13 mouse cellular contexts compared by ENCODE assay signal in genomic region chr2:166427390-166427789, GRCm38 (mm10).
DNase-seq lines count a peak whose midpoint lies in the region; ATAC-seq lines count a peak whose summit lies in the region.
"Had no signal": no experiment of that assay in that cellular context is flagged by ENCODE, and none has a peak within 500 bp of the region (broad histone marks: within the 10 kb centered on the region; RNA-seq: fewer than 3 reads in every experiment).

No protein-coding gene starts in this region.

- peak overlapping the region; percentile 63 for H3K27ac ChIP-seq in heart, embryonic 10.5 days
- H3K27ac ChIP-seq in lung, embryonic 16.5 days (ENCODE audit: low read length), result no peak overlapping the region
- H3K27ac ChIP-seq in intestine, embryonic 16.5 days (ENCODE audit: low read length), result peak overlapping the region; percentile 30; the same call in 1 of the 2 replicates
- H3K27ac ChIP-seq: forebrain, embryonic 13.5 days; liver, embryonic 12.5 days had no signal

- no peak for ATAC-seq in lung, embryonic 16.5 days (ENCODE audit: low read depth)
- no peak for ATAC-seq in intestine, embryonic 16.5 days
- ATAC-seq: forebrain, embryonic 13.5 days; liver, embryonic 12.5 days had no signal

- no peak overlapping the region for H3K4me3 ChIP-seq in heart, embryonic 10.5 days
- no peak overlapping the region for H3K4me3 ChIP-seq in lung, embryonic 16.5 days (ENCODE audit: low read length)
- H3K4me3 ChIP-seq in intestine, embryonic 16.5 days (ENCODE audit: low read length), result no peak overlapping the region
- H3K4me3 ChIP-seq: forebrain, embryonic 13.5 days; liver, embryonic 12.5 days; midbrain, embryonic 10.5 days had no signal

- DNase-seq in heart, embryonic 10.5 days (ENCODE audit: low spot score), result no peak
- DNase-seq in heart, adult 8-10 months (ENCODE audit: low spot score), result no peak
- DNase-seq in lung, adult 18-20 months, result no peak
- no peak for DNase-seq in layer of hippocampus, postnatal 14 days (ENCODE audit: low spot score in 2 of 2)
- no peak for DNase-seq in testis, postnatal 14 days (ENCODE audit: low spot score)
- DNase-seq: cerebellum, adult 9-11 months; right cerebral cortex, postnatal 14 days had no signal

- H3K36me3 ChIP-seq in heart, embryonic 10.5 days, result no peaks in the 10 kb centered on the region
- no peaks in the 10 kb centered on the region for H3K36me3 ChIP-seq in lung, embryonic 16.5 days (ENCODE audit: control insufficient read depth, insufficient read depth, low read length)
- no peaks in the 10 kb centered on the region for H3K36me3 ChIP-seq in intestine, embryonic 16.5 days (ENCODE audit: control insufficient read depth, insufficient read depth, low read length)
- H3K36me3 ChIP-seq: G1E; liver, embryonic 12.5 days; midbrain, embryonic 10.5 days had no signal

- peaks cover 59% of the 10 kb centered on the region for H3K4me1 ChIP-seq in heart, embryonic 10.5 days
- H3K4me1 ChIP-seq in lung, embryonic 16.5 days (replicated peaks; ENCODE audit: control insufficient read depth, insufficient read depth, low read length), result peaks cover 18% of the 10 kb centered on the region
- peaks cover 15% of the 10 kb centered on the region for H3K4me1 ChIP-seq in intestine, embryonic 16.5 days (ENCODE audit: control insufficient read depth, insufficient read depth, low read length)
- H3K4me1 ChIP-seq: liver, embryonic 12.5 days had no signal

- H3K4me2 ChIP-seq in lung, embryonic 16.5 days (ENCODE audit: low read depth, low read length), result peak overlapping the region; percentile 9; the same call in 1 of the 2 replicates
- no peak overlapping the region for H3K4me2 ChIP-seq in intestine, embryonic 16.5 days (ENCODE audit: low read depth, low read length)
- H3K4me2 ChIP-seq: forebrain, embryonic 13.5 days; liver, embryonic 12.5 days had no signal

- H3K9me3 ChIP-seq in heart, embryonic 10.5 days, result no peaks in the 10 kb centered on the region
- no peaks in the 10 kb centered on the region for H3K9me3 ChIP-seq in lung, embryonic 16.5 days (ENCODE audit: control insufficient read depth, low read length)
- H3K9me3 ChIP-seq in intestine, embryonic 16.5 days (ENCODE audit: control insufficient read depth, low read length), result no peaks in the 10 kb centered on the region
- H3K9me3 ChIP-seq: forebrain, embryonic 13.5 days; liver, embryonic 12.5 days; midbrain, embryonic 10.5 days had no signal

- H3K9ac ChIP-seq in lung, embryonic 16.5 days (ENCODE audit: low read length), result no peak overlapping the region
- H3K9ac ChIP-seq in intestine, embryonic 16.5 days (ENCODE audit: low read depth, low read length), result no peak overlapping the region
- H3K9ac ChIP-seq: forebrain, embryonic 13.5 days; liver, embryonic 12.5 days had no signal

- 63% methylated on average over 6 of the region's 6 CpGs for WGBS in heart, embryonic 10.5 days
- WGBS in lung, embryonic 16.5 days, result 57% methylated on average over 6 of the region's 6 CpGs
- 58% methylated on average over 6 of the region's 6 CpGs for WGBS in intestine, embryonic 16.5 days

- no peaks in the 10 kb centered on the region for H3K27me3 ChIP-seq in heart, embryonic 10.5 days (ENCODE audit: insufficient read depth, poor library complexity, severe bottlenecking)
- no peaks in the 10 kb centered on the region for H3K27me3 ChIP-seq in lung, embryonic 16.5 days (ENCODE audit: control insufficient read depth, insufficient read depth, low read depth, low read length)
- no peaks in the 10 kb centered on the region for H3K27me3 ChIP-seq in intestine, embryonic 16.5 days (replicated peaks; ENCODE audit: control insufficient read depth, insufficient read depth, low read length)
- H3K27me3 ChIP-seq: liver, embryonic 12.5 days had no signal
